Mouse (Mus musculus): ENCODE data around the gene Ptpn18. TPM values are rescaled to one million over a fixed set of nuclear protein-coding genes. Genes with fewer than 3 reads are reported as not detected.
A peak's percentile ranks its signal among the peaks of the same experiment; 100 is the strongest.

The Ptpn18 gene
- total and polyA plus RNA-seq, 3 experiments: 4.2 to 16.3 (median 4.2) TPM

DNA sequence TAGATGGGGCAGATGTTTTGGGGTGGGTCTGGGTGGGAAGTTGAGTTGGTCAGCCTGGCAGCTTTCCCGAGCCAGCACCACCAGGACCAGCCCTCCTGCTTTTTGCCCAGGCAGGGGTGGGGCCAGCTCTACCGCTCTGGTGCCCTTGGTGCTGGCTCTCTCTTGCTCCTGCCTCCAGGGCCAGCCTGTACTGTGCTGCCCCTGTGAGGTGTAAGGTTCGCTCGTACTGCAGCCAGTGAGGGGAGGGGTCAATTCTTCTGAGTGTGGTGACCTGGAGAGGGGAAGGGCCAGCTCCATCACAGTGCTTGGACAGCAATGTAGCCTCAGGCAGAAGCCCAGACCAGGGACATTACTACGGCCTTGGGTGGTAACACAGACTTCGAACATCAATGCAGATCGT lies 45.7 kb downstream of the Ptpn18 start:
- Histone ChIP-seq H3K27me3 (ENCODE audit: control insufficient read depth, insufficient read depth, low read length) (no peaks in the 10 kb centered on the region), H3K36me3 (ENCODE audit: control insufficient read depth, insufficient read depth, low read length) (no peaks in the 10 kb centered on the region), H3K4me3 (no peak overlapping the region), H3K27ac (no peak overlapping the region), H3K4me1 (ENCODE audit: control insufficient read depth, insufficient read depth, low read length) (no peaks in the 10 kb centered on the region), H3K9ac (ENCODE audit: low read depth, low read length) (no peak overlapping the region), H3K79me2 (replicated peaks; ENCODE audit: control insufficient read depth, insufficient read depth, low read length) (no peaks in the 10 kb centered on the region)
- TF ChIP-seq EP300 (IDR thresholded peaks at IDR 0.05; ENCODE audit: insufficient read depth, low read depth, low read length): no peak
- no peak for TF ChIP-seq CTCF (IDR thresholded peaks at IDR 0.05)
- TF ChIP-seq POLR2A (IDR thresholded peaks at IDR 0.05; ENCODE audit: insufficient read depth, low read depth, low read length): no peak
- intact Hi-C loops (cut with DNase I): no loop called here
- WGBS: 59% methylated on average over 7 of the region's 7 CpGs
- no peak for DNase-seq

DNA sequence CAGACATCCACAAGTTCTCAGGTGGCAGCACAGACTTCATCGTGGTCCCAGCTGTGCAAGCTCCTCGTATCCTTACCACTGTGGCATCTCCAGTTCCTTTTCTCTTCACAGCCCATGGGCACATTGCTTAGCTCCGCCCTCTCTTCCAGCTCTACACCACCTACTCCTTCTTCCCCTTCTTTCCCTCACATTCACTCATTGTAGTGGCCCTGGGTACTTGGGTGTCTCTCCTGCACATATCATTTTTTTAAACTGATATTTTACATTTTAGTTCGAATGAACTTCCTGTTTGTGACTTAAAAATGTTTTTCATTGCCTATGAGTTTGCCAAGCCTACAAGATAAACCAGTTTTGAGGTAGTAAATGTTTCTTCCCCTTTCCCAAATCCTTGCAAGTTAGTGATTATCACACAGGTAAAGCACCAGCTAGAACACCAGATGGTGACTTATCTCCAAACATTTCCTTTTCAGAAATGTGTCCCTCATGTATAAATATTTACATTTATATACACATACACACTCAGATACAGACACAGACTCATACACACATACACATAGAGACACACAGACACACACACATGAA lies 46.5 kb downstream of the Ptpn18 start:
- Histone ChIP-seq H3K4me3 (no peak overlapping the region), H3K27ac (no peak overlapping the region), H3K36me3 (ENCODE audit: control insufficient read depth, insufficient read depth, low read length) (no peaks in the 10 kb centered on the region), H3K4me1 (ENCODE audit: control insufficient read depth, insufficient read depth, low read length) (peaks cover 4% of the 10 kb centered on the region), H3K79me2 (replicated peaks; ENCODE audit: control insufficient read depth, insufficient read depth, low read length) (no peaks in the 10 kb centered on the region), H3K9ac (ENCODE audit: low read depth, low read length) (no peak overlapping the region), H3K27me3 (ENCODE audit: control insufficient read depth, insufficient read depth, low read length) (no peaks in the 10 kb centered on the region; the same call in 1 of the 2 replicates)
- no peak for TF ChIP-seq EP300 (IDR thresholded peaks at IDR 0.05; ENCODE audit: insufficient read depth, low read depth, low read length)
- TF ChIP-seq CTCF (IDR thresholded peaks at IDR 0.05): no peak
- TF ChIP-seq POLR2A (IDR thresholded peaks at IDR 0.05; ENCODE audit: insufficient read depth, low read depth, low read length): no peak
- WGBS: 58% methylated on average over 4 of the region's 4 CpGs
- intact Hi-C loops (cut with DNase I): no loop called here
- DNase-seq: no peak

DNA sequence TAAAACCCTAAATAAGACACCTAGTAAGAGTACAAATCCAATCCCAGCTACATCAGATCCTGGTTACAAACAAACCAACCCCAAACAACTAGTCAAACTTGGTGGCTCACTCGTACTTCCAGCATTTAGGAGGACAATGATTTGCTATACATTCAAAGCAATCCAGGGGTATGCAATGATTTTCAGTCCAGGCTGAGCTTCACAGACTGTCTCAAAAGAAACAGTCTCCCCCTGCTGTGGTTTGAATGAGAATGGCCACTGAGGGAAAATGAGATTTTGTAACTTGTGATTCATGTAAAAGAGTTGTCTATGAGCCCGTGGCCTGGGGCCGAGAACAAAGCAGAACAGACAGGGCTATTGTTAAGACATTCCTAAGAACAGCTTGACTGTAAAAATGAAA lies 48.4 kb downstream of the Ptpn18 start:
- TF ChIP-seq POLR2A (IDR thresholded peaks at IDR 0.05; ENCODE audit: insufficient read depth, low read depth, low read length): no peak
- no peak for TF ChIP-seq CTCF (IDR thresholded peaks at IDR 0.05)
- no peak for TF ChIP-seq EP300 (IDR thresholded peaks at IDR 0.05; ENCODE audit: insufficient read depth, low read depth, low read length)
- no peaks in the 10 kb centered on the region; the same call in 1 of the 2 replicates for H3K27me3 ChIP-seq (ENCODE audit: control insufficient read depth, insufficient read depth, low read length)
- H3K4me3 ChIP-seq: no peak overlapping the region
- 85% methylated on average over 3 of the region's 3 CpGs for WGBS
- peaks cover 4% of the 10 kb centered on the region for H3K4me1 ChIP-seq (ENCODE audit: control insufficient read depth, insufficient read depth, low read length)
- no peaks in the 10 kb centered on the region for H3K36me3 ChIP-seq (ENCODE audit: control insufficient read depth, insufficient read depth, low read length)
- H3K79me2 ChIP-seq (replicated peaks; ENCODE audit: control insufficient read depth, insufficient read depth, low read length): no peaks in the 10 kb centered on the region
- DNase-seq: no peak
- intact Hi-C loops (cut with DNase I): no loop called here
- no peak overlapping the region for H3K9ac ChIP-seq (ENCODE audit: low read depth, low read length)
- no peak overlapping the region for H3K27ac ChIP-seq

DNA sequence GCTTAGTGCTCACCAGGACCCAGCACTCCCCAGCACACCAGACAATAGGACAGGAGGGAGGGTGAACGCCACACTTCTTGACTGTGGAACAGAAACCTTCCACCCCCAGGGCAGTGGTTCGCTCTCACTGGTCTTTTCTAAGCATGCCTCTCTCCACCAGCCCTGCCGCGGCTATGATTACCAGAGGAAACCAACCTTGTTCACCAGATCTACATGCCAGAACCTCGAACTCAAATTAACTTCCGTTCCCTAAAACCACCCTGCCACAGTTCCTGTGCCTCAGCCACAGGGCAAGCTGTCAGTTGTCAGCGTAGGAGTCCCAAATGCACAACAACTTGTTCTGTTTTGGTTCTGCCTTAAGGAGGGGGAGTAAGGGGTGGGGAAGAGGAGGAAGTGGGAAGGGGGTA lies 51.0 kb downstream of the Ptpn18 start:
- Histone ChIP-seq H3K9ac (ENCODE audit: low read depth, low read length) (no peak overlapping the region; the same call in 1 of the 2 replicates), H3K36me3 (ENCODE audit: control insufficient read depth, insufficient read depth, low read length) (no peaks in the 10 kb centered on the region), H3K4me1 (ENCODE audit: control insufficient read depth, insufficient read depth, low read length) (peaks cover 4% of the 10 kb centered on the region), H3K27ac (no peak overlapping the region), H3K4me3 (no peak overlapping the region), H3K27me3 (ENCODE audit: control insufficient read depth, insufficient read depth, low read length) (no peaks in the 10 kb centered on the region; the same call in 1 of the 2 replicates), H3K79me2 (replicated peaks; ENCODE audit: control insufficient read depth, insufficient read depth, low read length) (no peaks in the 10 kb centered on the region)
- no peak for TF ChIP-seq EP300 (IDR thresholded peaks at IDR 0.05; ENCODE audit: insufficient read depth, low read depth, low read length)
- TF ChIP-seq POLR2A (IDR thresholded peaks at IDR 0.05; ENCODE audit: insufficient read depth, low read depth, low read length): no peak
- no peak for TF ChIP-seq CTCF (IDR thresholded peaks at IDR 0.05)
- DNase-seq: peak in 1 of 2 experiments; percentile 13
- 6% methylated on average over 7 of the region's 7 CpGs for WGBS
- intact Hi-C loops (cut with DNase I): loop anchor here (2.0 kb wide), 1 partner anchor 48 kb away; no protein-coding TSS in a partner anchor

DNA sequence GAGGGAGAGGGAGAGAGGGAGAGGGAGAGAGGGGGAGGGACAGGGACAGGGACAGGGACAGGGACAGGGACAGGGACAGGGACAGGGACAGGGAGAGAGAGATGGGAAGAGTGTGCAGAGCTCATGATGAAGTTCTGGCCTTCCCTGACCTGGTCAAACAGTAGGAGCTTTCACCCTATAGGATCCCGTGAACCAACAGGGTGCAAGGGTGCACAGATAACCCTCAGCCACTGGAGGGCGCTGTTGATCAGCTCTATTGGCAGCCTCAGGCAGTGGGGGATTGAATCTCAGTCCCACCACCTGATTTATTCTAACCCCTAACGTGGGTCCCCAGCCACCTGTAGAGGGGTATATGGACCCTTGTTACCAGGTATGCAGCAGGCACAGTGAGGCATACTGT lies 51.5 kb downstream of the Ptpn18 start:
- intact Hi-C loops (cut with DNase I): loop anchor here (2.0 kb wide), 1 partner anchor 48 kb away; no protein-coding TSS in a partner anchor
- no peak overlapping the region for H3K9ac ChIP-seq (ENCODE audit: low read depth, low read length)
- WGBS: 14% methylated on average over 3 of the region's 3 CpGs
- no peak overlapping the region for H3K4me3 ChIP-seq
- peak in 1 of 2 experiments; percentile 32 for DNase-seq
- TF ChIP-seq POLR2A (IDR thresholded peaks at IDR 0.05; ENCODE audit: insufficient read depth, low read depth, low read length): no peak
- peak; percentile 61 for TF ChIP-seq CTCF (IDR thresholded peaks at IDR 0.05)
- H3K79me2 ChIP-seq (replicated peaks; ENCODE audit: control insufficient read depth, insufficient read depth, low read length): no peaks in the 10 kb centered on the region
- peaks cover 4% of the 10 kb centered on the region for H3K4me1 ChIP-seq (ENCODE audit: control insufficient read depth, insufficient read depth, low read length)
- H3K27ac ChIP-seq: no peak overlapping the region
- H3K27me3 ChIP-seq (ENCODE audit: control insufficient read depth, insufficient read depth, low read length): no peaks in the 10 kb centered on the region; the same call in 1 of the 2 replicates
- H3K36me3 ChIP-seq (ENCODE audit: control insufficient read depth, insufficient read depth, low read length): no peaks in the 10 kb centered on the region

DNA sequence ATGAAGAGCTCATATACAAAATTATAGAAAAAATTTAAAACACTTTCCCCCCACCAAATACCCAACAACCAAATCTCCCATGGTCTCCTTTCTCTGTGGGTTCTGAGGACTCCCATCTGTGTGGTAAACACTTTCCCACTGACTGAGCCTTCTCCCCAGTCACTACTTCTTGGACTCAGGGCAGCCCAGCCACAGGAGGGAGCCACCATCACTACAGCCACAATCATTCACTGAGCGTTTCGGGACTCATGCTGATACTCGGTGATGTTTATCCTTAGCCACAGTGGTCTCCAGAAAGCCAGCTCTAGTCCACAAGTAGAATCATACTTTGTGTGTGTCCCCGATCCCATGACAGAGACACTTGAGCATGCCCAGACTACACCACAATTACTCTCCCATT lies 53.5 kb downstream of the Ptpn18 start:
- 80% methylated on average over 4 of the region's 4 CpGs for WGBS
- peaks cover 4% of the 10 kb centered on the region for H3K4me1 ChIP-seq (ENCODE audit: control insufficient read depth, insufficient read depth, low read length)
- H3K79me2 ChIP-seq (replicated peaks; ENCODE audit: control insufficient read depth, insufficient read depth, low read length): no peaks in the 10 kb centered on the region
- no peaks in the 10 kb centered on the region for H3K36me3 ChIP-seq (ENCODE audit: control insufficient read depth, insufficient read depth, low read length)
- intact Hi-C loops (cut with DNase I): no loop called here
- H3K9ac ChIP-seq (ENCODE audit: low read depth, low read length): no peak overlapping the region
- no peak overlapping the region for H3K4me3 ChIP-seq
- DNase-seq: no peak
- H3K27me3 ChIP-seq (ENCODE audit: control insufficient read depth, insufficient read depth, low read length): no peaks in the 10 kb centered on the region; the same call in 1 of the 2 replicates
- no peak overlapping the region for H3K27ac ChIP-seq
- TF ChIP-seq CTCF (IDR thresholded peaks at IDR 0.05): no peak
- no peak for TF ChIP-seq POLR2A (IDR thresholded peaks at IDR 0.05; ENCODE audit: insufficient read depth, low read depth, low read length)
- TF ChIP-seq EP300 (IDR thresholded peaks at IDR 0.05; ENCODE audit: insufficient read depth, low read depth, low read length): no peak

All from heart, adult 2 months (tissue).